Mouse (Mus musculus): ENCODE results near the gene Ctnnd2. TPM values are rescaled to one million over a fixed set of nuclear protein-coding genes. Genes with fewer than 3 reads are reported as not detected.

Gene Ctnnd2
- polyA plus RNA-seq, 1 experiment = 6.3 TPM

DNA sequence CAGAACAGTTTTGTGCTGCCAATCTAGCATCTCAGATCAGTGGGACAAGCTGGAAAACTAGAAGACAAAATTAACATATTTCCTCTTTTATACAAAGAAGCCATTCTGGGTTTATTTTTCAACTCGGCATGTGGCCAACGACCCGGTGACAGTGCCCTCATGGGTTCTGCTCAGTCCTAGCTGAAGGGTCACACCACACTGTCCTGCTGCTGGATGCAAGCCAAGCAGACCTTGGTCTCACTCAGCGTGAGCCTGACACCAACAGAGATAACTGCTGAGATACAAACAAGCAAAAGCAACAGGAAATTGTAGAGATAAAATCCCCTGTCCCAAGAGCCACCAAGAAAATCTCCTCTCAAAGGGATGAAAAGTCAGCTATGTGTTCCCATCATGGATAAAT is 719.6 kb downstream of the Ctnnd2 start:
- Histone ChIP-seq H3K4me1 (ENCODE audit: control insufficient read depth, insufficient read depth, low read length) (no peaks in the 10 kb centered on the region), H3K4me3 (replicated peaks; ENCODE audit: extremely low read depth, low read depth, low read length) (no peak overlapping the region)
- no peak for DNase-seq
- 21% methylated on average over 4 of the region's 4 CpGs for WGBS
- no peak for TF ChIP-seq POLR2A (IDR thresholded peaks at IDR 0.05; ENCODE audit: borderline replicate concordance, extremely low read depth, low read depth, low read length)
- no peak for TF ChIP-seq CTCF (IDR thresholded peaks at IDR 0.05; ENCODE audit: insufficient read depth, low read length)

DNA sequence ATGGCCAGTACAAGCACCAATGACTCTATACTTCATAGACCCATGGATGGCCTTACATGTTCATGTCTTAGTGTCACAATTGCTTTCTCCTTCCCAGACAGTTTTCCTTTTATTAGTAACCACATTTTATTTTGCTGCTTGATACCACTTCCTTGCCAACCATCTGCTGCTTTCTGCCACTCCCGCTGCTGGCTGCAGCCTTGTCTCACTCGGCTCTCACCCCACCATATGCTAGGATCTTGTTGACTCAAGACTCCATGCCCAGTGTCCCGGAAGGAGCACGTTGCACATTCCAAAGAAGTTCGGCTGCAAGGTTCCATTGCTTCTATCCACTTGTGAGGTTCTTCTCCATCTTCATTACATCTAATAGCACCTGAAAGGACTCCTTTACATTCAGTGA is 722.7 kb downstream of the Ctnnd2 start:
- H3K4me3 ChIP-seq (replicated peaks; ENCODE audit: extremely low read depth, low read depth, low read length) = no peak overlapping the region
- DNase-seq = no peak
- TF ChIP-seq POLR2A (IDR thresholded peaks at IDR 0.05; ENCODE audit: borderline replicate concordance, extremely low read depth, low read depth, low read length) (no peak), CTCF (IDR thresholded peaks at IDR 0.05; ENCODE audit: insufficient read depth, low read length) (no peak)
- no peaks in the 10 kb centered on the region for H3K4me1 ChIP-seq (ENCODE audit: control insufficient read depth, insufficient read depth, low read length)
- 67% methylated on average over 5 of the region's 5 CpGs for WGBS

DNA sequence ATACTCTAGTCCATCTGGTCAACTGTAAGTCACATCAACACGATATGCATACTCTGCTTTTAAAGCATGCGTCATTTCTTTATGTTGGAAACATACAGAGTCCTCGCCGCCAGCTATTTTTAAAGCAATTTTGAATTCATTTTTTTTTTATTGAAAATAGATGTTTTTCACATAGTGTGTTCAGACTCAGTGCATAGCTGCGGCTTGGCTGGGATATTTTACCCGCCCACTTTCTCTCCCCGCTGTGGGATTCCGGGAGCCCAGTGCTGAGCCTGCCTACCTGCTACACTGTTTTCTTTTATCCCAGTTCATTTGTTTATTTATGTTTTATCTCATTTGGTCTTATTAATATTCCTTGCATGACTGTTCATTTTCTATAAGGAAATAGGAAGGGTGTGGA is 724.9 kb downstream of the Ctnnd2 start:
- 89% methylated on average over 8 of the region's 8 CpGs for WGBS
- TF ChIP-seq POLR2A (IDR thresholded peaks at IDR 0.05; ENCODE audit: borderline replicate concordance, extremely low read depth, low read depth, low read length) = no peak
- no peak for TF ChIP-seq CTCF (IDR thresholded peaks at IDR 0.05; ENCODE audit: insufficient read depth, low read length)

DNA sequence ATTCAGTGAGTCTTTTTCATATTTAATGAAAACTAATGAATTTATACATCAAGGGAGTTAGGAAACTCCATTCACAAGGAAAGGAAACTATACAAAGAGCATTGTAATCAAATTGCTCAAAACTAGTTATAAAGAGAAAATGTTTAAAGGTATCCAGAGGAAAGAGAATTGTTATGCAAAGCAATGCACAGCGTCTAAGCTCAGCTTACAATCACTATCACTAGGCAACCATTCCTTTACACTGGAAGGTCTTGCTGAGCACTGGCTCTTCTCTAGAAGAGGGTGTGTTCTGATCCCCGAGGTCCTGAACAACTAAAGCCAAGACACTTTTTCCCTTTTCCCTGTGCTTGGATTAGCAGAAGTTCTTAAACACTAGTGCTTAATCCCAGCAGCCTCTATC is 735.6 kb downstream of the Ctnnd2 start:
- 50% methylated on average over 2 of the region's 2 CpGs for WGBS
- H3K4me1 ChIP-seq (ENCODE audit: control insufficient read depth, insufficient read depth, low read length) = no peaks in the 10 kb centered on the region
- DNase-seq = no peak
- TF ChIP-seq CTCF (IDR thresholded peaks at IDR 0.05; ENCODE audit: insufficient read depth, low read length) (no peak), POLR2A (IDR thresholded peaks at IDR 0.05; ENCODE audit: borderline replicate concordance, extremely low read depth, low read depth, low read length) (no peak)
- H3K4me3 ChIP-seq (replicated peaks; ENCODE audit: extremely low read depth, low read depth, low read length) = no peak overlapping the region

More for the DNA sequence above, 724.9 kb downstream of the Ctnnd2 start:
- DNase-seq = no peak
- Histone ChIP-seq H3K4me3 (replicated peaks; ENCODE audit: extremely low read depth, low read depth, low read length) (no peak overlapping the region), H3K4me1 (ENCODE audit: control insufficient read depth, insufficient read depth, low read length) (no peaks in the 10 kb centered on the region)

DNA sequence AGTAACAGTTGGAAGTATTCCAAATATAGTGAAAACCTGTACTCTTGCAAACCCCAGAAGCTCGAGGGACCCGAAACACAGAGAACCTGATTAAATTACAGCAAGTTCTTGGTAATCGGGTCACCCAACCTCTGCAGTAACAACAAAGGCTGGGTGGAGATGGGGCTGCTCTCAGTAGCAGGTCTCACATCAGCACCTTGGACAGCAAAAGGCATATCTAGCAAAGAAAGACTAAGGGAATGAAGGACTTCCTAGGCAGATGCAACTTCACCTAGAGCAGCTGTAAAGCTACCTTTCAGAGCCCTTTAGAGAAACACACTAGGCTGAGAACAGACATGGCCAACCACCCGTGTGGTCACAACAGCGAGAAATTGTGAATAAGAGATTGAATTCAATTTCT is 741.0 kb downstream of the Ctnnd2 start:
- no peak for TF ChIP-seq CTCF (IDR thresholded peaks at IDR 0.05; ENCODE audit: insufficient read depth, low read length)
- no peak for TF ChIP-seq POLR2A (IDR thresholded peaks at IDR 0.05; ENCODE audit: borderline replicate concordance, extremely low read depth, low read depth, low read length)
- DNase-seq = no peak
- 84% methylated on average over 5 of the region's 5 CpGs for WGBS
- Histone ChIP-seq H3K4me1 (ENCODE audit: control insufficient read depth, insufficient read depth, low read length) (no peaks in the 10 kb centered on the region), H3K4me3 (replicated peaks; ENCODE audit: extremely low read depth, low read depth, low read length) (no peak overlapping the region)

DNA sequence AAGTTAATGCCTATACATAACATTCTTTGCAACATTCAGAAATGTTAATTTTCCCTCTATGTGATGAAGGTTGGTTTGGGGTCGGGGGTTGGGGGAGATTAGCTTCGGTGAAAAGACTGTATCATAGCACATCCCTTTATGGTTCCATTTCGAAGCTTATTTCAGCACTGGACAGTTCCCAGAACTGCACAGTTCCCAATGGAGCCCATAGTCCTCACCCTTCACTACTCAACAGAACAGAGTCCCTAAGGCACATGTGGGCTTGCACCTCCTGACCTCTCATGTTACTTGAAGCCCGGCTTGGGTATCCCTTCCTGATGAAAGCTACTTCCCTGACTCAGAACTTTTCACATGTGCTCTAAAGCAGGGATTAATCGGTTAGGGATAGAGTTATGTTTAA is 753.4 kb downstream of the Ctnnd2 start:
- TF ChIP-seq CTCF (IDR thresholded peaks at IDR 0.05; ENCODE audit: insufficient read depth, low read length) (no peak), POLR2A (IDR thresholded peaks at IDR 0.05; ENCODE audit: borderline replicate concordance, extremely low read depth, low read depth, low read length) (no peak)
- H3K4me3 ChIP-seq (replicated peaks; ENCODE audit: extremely low read depth, low read depth, low read length) = no peak overlapping the region
- no peaks in the 10 kb centered on the region for H3K4me1 ChIP-seq (ENCODE audit: control insufficient read depth, insufficient read depth, low read length)
- DNase-seq = no peak
- WGBS = 70% methylated on average over 5 of the region's 5 CpGs

DNA sequence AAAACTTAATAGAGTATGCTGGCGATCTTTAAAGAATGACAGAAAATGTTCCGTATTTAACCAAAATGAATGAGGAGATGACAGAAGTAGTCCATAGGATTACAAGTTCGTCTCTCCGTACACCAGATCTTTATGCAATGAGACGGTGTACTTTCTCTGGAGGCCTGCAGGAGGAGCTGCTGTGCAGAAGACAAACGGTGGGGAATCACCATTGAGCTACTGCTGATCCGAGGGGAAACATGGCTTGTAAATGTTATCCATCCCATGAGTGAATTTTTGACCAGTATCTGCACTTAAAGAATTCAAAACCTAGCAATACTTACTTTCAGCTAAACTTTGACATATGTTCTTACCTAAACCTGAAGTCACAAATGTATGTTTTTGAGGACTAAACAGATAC is 755.2 kb downstream of the Ctnnd2 start:
- no peaks in the 10 kb centered on the region for H3K4me1 ChIP-seq (ENCODE audit: control insufficient read depth, insufficient read depth, low read length)
- TF ChIP-seq POLR2A (IDR thresholded peaks at IDR 0.05; ENCODE audit: borderline replicate concordance, extremely low read depth, low read depth, low read length) (no peak), CTCF (IDR thresholded peaks at IDR 0.05; ENCODE audit: insufficient read depth, low read length) (peak; percentile 74)
- H3K4me3 ChIP-seq (replicated peaks; ENCODE audit: extremely low read depth, low read depth, low read length) = no peak overlapping the region
- WGBS = 44% methylated on average over 7 of the region's 7 CpGs
- DNase-seq = peak; percentile 29

DNA sequence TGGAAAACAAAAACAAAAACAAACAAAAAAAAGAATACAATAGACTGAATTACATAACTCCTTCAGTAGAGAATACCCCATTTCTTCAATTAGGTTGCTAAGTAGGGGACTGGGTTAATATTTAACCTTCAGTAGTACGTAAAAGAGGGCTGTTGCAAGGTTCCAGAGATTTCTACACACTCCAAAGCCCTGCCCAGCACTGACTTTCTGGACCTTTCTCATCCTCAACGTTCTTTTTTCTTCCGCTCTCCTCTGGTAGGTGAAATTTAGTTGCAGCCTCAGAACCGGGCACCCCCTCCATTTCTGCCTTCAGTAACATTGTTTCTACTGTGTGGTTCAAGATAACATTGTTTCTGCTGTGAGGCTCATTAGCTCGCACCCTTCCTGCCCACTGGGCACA is 759.5 kb downstream of the Ctnnd2 start:
- no peak for DNase-seq
- 65% methylated on average over 5 of the region's 5 CpGs for WGBS
- Histone ChIP-seq H3K4me3 (replicated peaks; ENCODE audit: extremely low read depth, low read depth, low read length) (no peak overlapping the region), H3K4me1 (ENCODE audit: control insufficient read depth, insufficient read depth, low read length) (no peaks in the 10 kb centered on the region)
- no peak for TF ChIP-seq CTCF (IDR thresholded peaks at IDR 0.05; ENCODE audit: insufficient read depth, low read length)
- TF ChIP-seq POLR2A (IDR thresholded peaks at IDR 0.05; ENCODE audit: borderline replicate concordance, extremely low read depth, low read depth, low read length) = no peak

DNA sequence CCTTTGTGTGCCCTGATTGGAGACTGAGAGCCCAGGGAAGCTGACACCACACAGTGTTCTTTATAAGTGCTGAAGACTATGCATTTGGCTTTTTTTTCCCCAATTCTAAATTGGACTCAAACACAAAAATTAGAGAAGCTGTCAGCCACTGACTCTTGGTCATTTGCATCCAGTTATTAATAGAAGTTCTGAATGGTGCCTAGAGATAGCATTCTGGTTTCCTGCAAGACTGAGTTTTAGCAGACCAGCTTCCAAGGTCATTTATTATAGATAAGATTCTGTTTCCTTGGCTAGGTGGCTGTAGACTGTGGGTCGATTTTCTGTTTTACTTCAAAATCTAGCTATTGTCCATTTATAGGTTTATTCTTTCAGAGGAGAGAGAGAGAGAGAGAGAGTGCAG is 773.5 kb downstream of the Ctnnd2 start:
- 21% methylated on average over 1 of the region's 1 CpGs for WGBS
- no peaks in the 10 kb centered on the region for H3K4me1 ChIP-seq (ENCODE audit: control insufficient read depth, insufficient read depth, low read length)
- TF ChIP-seq POLR2A (IDR thresholded peaks at IDR 0.05; ENCODE audit: borderline replicate concordance, extremely low read depth, low read depth, low read length) (no peak), CTCF (IDR thresholded peaks at IDR 0.05; ENCODE audit: insufficient read depth, low read length) (no peak)
- no peak overlapping the region for H3K4me3 ChIP-seq (replicated peaks; ENCODE audit: extremely low read depth, low read depth, low read length)
- DNase-seq = no peak

DNA sequence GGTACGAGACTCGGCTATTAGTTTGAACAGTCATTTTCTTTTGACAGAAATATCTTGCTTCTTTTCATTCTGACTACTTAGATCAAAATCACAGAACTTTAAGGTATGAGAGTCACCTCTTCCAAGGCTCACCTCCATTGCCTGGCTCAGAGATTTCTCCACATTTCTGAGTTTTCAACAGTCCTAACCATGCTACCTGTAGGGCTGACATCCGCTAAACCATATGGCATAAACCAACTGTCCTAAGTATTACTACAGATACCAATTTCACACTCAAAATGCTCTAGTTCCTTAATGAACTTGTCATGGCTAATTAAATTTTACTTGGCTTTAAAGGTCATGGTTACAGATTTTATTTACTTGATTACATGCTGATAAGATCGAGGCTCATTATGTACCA is 786.1 kb downstream of the Ctnnd2 start:
- 94% methylated on average over 4 of the region's 4 CpGs for WGBS
- TF ChIP-seq POLR2A (IDR thresholded peaks at IDR 0.05; ENCODE audit: borderline replicate concordance, extremely low read depth, low read depth, low read length) = no peak
- TF ChIP-seq CTCF (IDR thresholded peaks at IDR 0.05; ENCODE audit: insufficient read depth, low read length) = no peak
- no peak for DNase-seq
- Histone ChIP-seq H3K4me3 (replicated peaks; ENCODE audit: extremely low read depth, low read depth, low read length) (no peak overlapping the region), H3K4me1 (ENCODE audit: control insufficient read depth, insufficient read depth, low read length) (no peaks in the 10 kb centered on the region)

All from lung, adult 2 months (tissue).